Mouse (Mus musculus): ENCODE results near the gene Apex1.
"Not testable (repeated sequence)": the region's sequence is repeated elsewhere in the genome, so short reads cannot be mapped to it uniquely, and the experiment has no call there.

Apex1 gene

DNA sequence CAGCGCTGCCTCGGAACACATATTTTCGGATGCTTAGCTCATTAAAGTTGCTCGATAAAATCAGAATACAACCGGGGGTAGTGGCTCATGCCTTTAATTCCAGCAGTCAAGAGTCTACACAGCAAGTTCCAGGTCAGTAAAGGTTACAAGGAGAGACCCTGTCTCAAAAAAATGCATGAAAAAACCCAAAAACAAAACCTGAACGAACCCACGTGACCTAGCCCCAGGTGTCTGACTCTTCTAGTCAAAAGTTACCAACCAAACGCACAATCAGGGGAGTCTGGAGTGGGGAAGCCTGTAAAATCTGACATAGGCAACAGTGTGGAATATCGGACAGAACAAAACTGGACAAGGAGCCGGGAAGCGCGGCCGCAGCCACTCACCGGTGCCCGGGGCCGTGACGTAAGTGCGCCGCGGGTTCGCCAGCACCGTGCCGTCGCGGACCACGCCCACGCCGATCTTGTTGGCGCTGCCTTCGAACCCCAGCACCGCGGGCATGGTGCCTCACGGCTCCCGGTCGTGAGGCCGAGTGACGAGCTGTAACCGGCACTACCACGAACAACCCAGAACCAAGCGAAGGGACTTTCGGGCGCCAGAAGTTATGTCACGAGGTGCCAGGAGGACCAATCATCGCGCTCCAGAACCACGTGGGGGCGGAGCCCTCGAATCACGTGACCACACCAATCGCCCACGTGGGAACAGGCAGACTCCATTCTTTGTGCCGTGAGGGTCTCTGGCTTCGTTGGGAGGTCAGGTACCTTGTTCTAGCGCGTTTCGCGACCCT, at the start of gene Apex1, which contains the start of gene Osgep:
Apex1 (plus strand) TSS at position 688 of the 784 bp plus-strand sequence.
Osgep (minus strand) TSS at position 613 of the 784 bp plus-strand sequence.
- in situ Hi-C loops (cut with MboI; ENCODE audit: low sequenced_read_pairs) = no loop called here

- in situ Hi-C loops (cut with MboI; ENCODE audit: low sequenced_read_pairs) = no loop called here
Measured at GRCm38 (mm10) chr14:50875175-50875574, 49.6 kb upstream of the Apex1 start.

DNA sequence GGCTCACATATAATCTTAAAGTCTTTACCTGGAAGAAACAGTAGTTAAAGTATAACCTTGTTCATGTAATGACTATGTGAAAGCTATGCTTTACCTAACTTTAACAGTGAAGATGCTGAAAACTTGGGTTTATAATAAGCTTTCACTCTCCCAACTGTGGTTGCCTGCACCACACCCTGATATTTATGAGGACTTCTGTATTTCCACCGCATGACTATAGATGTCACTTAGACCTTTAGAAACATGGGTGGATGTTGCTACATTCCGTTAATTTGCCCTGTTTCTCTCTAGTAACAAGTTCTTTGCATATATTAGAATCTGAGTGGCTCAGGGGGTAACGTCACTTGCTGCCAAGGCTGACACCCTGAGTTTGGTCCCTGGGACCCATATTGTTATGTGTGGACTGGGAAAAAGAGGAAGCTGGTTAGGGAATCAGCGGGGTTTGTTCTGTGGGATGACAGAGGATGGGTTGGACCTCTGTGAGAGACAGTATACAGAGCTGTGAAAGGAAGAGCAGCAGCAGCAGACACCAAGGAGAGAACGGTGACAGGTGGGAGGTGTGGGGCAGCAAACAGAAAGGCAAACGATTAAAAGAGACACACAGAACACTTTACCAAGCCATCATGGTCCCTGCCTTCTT, 49.1 kb upstream of the Apex1 start:
- in situ Hi-C loops (cut with MboI; ENCODE audit: low sequenced_read_pairs) = no loop called here

DNA sequence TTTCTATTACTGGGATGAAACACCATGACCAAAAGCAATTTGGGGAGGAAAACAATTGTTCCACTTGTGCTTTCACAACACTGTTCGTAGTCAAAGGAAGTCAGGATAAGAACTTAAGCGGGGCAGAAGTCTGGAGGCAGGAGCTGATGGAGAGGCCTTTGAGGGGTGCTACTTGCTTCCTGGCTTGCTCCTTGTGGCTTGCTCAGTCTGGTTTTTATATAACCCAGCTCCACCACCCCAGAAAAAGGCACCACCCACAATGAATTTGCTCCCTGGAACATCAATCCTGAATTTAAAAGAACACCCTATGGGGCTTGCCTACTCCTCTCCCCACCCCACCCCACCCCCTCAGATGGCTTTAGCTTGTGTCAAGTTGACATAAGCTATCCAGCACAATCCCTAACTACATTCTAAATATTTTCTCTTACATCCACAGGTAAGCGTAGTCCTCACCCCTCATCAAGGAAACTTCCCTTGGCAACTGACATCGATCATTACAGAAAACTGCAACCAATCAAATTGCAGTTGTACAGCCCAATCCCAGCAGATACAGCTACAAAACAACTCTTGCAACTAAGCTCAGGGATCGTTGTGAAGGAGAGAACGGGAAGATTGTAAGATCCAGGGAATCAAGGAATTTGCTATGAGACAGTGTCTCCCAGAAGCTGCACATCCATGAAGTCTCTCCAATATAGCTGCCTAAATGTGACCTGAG, 48.4 kb upstream of the Apex1 start:
- in situ Hi-C loops (cut with MboI; ENCODE audit: low sequenced_read_pairs) = no loop called here

- in situ Hi-C loops (cut with MboI; ENCODE audit: low sequenced_read_pairs) = no loop called here
Measured at GRCm38 (mm10) chr14:50891621-50892020, 33.1 kb upstream of the Apex1 start.

DNA sequence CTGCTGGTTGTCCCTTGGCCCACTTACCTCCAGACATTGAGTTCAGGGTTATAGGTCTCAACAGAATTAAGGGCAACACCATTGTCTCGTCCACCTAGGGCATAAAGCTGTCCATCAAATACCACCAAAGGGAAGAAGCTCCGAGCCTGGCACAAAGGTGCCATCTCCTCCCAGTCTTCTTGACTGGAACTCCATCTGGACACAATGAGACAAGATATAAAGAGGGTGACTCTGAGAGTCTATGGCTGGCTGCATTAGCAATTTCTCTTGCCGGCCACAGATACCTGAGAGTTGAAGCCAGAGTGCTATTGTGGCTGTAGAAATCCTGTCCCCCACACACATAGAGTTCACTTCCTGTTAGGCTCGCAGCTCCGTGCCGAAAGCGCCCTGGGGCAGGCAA, 32.7 kb upstream of the Apex1 start:
- in situ Hi-C loops (cut with MboI; ENCODE audit: low sequenced_read_pairs) = no loop called here

- in situ Hi-C loops (cut with MboI; ENCODE audit: low sequenced_read_pairs) = no loop called here
Measured at GRCm38 (mm10) chr14:50892541-50893459, 32.0 kb upstream of the Apex1 start.

DNA sequence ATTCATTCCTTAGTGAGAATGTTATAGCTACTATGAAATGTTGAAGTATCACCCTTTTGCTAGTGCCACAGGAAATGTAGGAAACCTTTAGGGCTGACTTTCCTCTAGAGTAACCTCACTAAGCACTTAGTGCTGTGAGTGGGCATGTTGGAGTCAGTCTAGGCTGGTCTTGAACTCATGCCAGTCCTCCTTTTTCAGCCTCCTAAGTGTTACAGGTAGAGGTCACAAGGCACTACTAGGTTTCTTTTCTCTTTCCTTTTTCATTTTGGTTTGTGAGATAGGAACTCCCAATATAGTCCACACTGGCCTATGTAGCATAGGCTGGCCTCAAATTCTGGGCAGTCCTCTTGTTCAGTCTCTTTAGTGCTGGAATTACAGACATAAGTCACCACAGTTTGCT, 29.4 kb upstream of the Apex1 start:
- in situ Hi-C loops (cut with MboI; ENCODE audit: low sequenced_read_pairs) = no loop called here

DNA sequence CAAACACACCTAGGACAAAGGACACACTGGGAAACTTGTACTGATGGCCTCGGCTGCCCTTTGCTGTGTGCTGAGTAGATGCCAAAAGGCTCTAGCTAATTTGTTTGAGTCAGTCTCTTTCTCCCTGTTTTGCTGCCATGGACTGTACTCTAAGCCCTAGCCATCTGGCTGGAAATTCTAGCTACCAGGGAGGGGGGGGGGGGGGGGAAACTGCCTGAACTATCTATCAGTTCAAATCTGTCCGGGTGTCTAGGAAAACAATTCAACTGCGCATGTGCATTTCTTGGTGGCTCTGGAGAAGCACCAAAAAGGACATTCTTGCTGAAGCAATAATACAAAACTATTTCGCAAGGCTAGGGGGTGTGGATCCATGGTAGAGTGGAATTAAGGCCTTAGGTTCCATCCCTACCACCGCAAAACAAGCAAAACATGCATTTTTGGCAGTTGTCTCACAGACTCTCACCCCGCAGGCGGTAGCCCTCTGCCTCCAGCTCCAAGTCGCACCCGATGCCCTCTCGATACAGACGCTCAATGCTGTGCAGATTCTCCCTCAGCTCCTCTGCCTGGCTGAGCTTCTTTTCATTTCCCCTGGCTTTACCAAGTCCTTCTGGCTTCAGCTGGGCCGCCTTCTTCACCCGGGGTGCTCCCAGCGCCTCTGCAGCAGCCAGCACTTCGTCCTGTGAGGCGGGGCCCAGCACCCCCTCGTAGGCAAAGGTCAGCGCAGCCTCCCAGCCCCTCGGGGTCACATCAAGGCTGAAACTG, 28.6 kb upstream of the Apex1 start:
- in situ Hi-C loops (cut with MboI; ENCODE audit: low sequenced_read_pairs) = no loop called here

GRCm38 (mm10) chr14:50896747-50897373, 27.9 kb upstream of the Apex1 start:
- in situ Hi-C loops (cut with MboI; ENCODE audit: low sequenced_read_pairs) = no loop called here

GRCm38 (mm10) chr14:50897374-50897765, 27.4 kb upstream of the Apex1 start, which contains the start of gene Klhl33:
Klhl33 (minus strand) TSS chr14:50897507.
- in situ Hi-C loops (cut with MboI; ENCODE audit: low sequenced_read_pairs) = no loop called here

- in situ Hi-C loops (cut with MboI; ENCODE audit: low sequenced_read_pairs) = not testable (repeated sequence)
Measured at GRCm38 (mm10) chr14:50897992-50898391, 26.8 kb upstream of the Apex1 start.

DNA sequence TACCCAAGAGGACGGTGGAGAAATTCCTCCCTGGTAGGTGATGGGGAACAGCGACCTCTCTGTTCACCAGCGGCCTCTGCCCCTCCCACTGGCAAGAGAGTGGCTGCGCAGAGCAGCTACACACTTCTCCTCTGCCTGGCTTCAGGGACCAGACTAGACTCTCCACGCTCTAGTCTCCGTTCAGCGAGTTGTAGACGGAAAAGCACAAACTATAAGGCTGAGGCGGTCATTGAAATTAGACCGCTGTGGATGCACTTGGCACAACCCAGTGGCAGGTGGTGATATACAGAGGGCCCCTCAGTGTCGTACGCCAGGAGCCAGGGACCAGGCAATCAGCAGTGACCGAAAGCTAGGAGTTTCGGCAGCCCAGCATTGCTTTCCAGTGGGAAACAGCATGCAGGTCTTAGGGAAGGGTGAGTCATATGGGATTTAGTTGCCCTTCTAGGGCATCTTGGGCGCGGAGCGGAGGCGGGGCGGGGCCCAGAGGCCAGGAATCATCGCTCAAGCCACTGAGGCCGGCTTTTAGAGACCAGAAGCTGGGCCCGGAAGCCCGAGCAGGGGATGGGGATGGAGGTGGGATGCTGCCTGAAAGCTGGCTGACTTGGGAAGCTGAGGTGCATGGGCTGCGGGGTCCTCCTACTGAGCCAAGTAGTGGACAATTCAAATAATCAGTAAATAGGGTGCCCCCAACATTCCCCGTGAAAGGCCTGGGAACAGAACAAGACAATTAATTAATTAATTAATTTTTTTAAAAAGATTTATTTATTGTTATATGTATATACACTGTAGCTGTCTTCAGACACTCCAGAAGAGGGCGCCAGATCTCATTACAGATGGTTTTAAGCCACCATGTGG, 20.6 kb upstream of the Apex1 start:
- in situ Hi-C loops (cut with MboI; ENCODE audit: low sequenced_read_pairs) = no loop called here

DNA sequence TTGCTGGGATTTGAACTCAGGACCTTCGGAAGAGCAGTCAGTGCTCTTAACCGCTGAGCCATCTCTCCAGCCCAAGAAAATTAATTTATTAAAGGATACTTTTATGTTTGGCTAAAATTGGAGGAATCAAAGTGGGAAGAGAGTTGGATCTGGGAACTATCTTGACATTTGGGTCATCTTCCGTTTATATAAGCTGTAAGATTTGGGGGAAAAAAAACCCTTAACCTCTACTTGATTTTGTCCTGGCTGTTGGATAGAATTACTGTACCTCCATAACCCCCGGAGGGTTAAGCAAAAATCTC, 20.0 kb upstream of the Apex1 start:
- in situ Hi-C loops (cut with MboI; ENCODE audit: low sequenced_read_pairs) = no loop called here

DNA sequence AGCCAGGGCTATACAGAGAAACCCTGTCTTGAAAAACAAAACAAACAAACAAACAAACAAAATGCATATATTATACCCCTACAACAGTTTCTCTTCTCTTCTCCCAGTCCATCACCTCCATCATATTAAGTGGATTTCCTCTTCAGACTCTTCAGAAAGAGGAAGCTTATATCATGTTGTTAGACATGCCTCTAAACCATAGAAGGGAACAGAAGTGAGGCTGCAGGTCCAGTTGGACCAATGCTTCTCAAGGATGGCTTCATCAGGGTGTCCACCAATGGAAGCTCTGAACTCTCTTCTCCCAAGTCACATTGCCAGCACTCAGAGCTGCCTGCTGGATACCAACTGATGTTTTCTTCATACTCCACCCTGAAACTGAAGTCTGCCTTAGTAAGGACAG, 19.4 kb upstream of the Apex1 start:
- in situ Hi-C loops (cut with MboI; ENCODE audit: low sequenced_read_pairs) = not testable (repeated sequence)

GRCm38 (mm10) chr14:50908126-50908525, 16.6 kb upstream of the Apex1 start:
- in situ Hi-C loops (cut with MboI; ENCODE audit: low sequenced_read_pairs) = no loop called here

GRCm38 (mm10) chr14:50911356-50911755, 13.4 kb upstream of the Apex1 start:
- in situ Hi-C loops (cut with MboI; ENCODE audit: low sequenced_read_pairs) = no loop called here

GRCm38 (mm10) chr14:50923437-50923836, 1.3 kb upstream of the Apex1 start:
- in situ Hi-C loops (cut with MboI; ENCODE audit: low sequenced_read_pairs) = not testable (repeated sequence)

Measured in CH12F3 (cell line).